Mouse (Mus musculus): ENCODE results near the gene Gm13696. TPM values are rescaled to one million over a fixed set of nuclear protein-coding genes. Genes with fewer than 3 reads are reported as not detected.

Gene Gm13696
- total and polyA plus RNA-seq, 3 experiments: 0.04 to 0.44 TPM; not detected in 1

GRCm38 (mm10) chr2:83940931-83941361 lies 32.0 kb upstream of the Gm13696 start, which contains the start of gene Zswim2:
Gene Zswim2 (minus strand): TSS chr2:83941228.
- peak; percentile 88 for DNase-seq (ENCODE audit: extremely low read depth)
- dilution Hi-C loops (cut with MboI; ENCODE audit: extremely low pct_ligation_motif_present, extremely low pct_unique_long_range_greater_than_20kb, low sequenced_read_pairs): no loop called here
- in situ Hi-C loops (cut with MboI; ENCODE audit: low pct_ligation_motif_present, low pct_unique_long_range_greater_than_20kb, low sequenced_read_pairs): loop anchor here (25.0 kb wide), 1 partner anchor 129 kb away; the partner anchor contains the start of gene Fam171b

GRCm38 (mm10) chr2:83941378-83941777 lies 31.5 kb upstream of the Gm13696 start:
- Histone ChIP-seq H3K9ac (ENCODE audit: insufficient read depth, low read depth) (0 out of 2 replicates have a peak overlapping the region, but pooled peaks have one; percentile 3), H3K4me2 (ENCODE audit: insufficient read depth, low read depth, poor library complexity, severe bottlenecking) (peak overlapping the region; percentile 77), H3K36me3 (replicated peaks in 1 of 2; ENCODE audit: control insufficient read depth in 1 of 2, insufficient read depth in 1 of 2, low read length in 1 of 2) (no peaks in the 10 kb centered on the region), H3K4me3 (replicated peaks in 1 of 3; ENCODE audit: low read depth in 2 of 3, low read length in 2 of 3, poor library complexity in 1 of 3) (peak overlapping the region; percentile 15 to 56 (median 23)), H3K79me2 (replicated peaks; ENCODE audit: control insufficient read depth, extremely low read depth, insufficient read depth, poor library complexity, severe bottlenecking) (no peaks in the 10 kb centered on the region), H3K27me3 (replicated peaks) (no peaks in the 10 kb centered on the region), H3K9me3 (replicated peaks; ENCODE audit: low read length) (no peaks in the 10 kb centered on the region), H3K27ac (ENCODE audit: insufficient read depth, low read depth) (no peak overlapping the region), H3K4me1 (ENCODE audit: control insufficient read depth in 1 of 2, insufficient read depth in 2 of 2) (peaks cover 2 to 20% of the 10 kb centered on the region in 2 experiments; a peak in 3 of 4 replicates)
- in situ Hi-C loops (cut with MboI; ENCODE audit: low pct_ligation_motif_present, low pct_unique_long_range_greater_than_20kb, low sequenced_read_pairs) (loop anchor here (25.0 kb wide), 1 partner anchor 129 kb away; the partner anchor contains the start of gene Fam171b), dilution Hi-C loops (cut with MboI; ENCODE audit: extremely low pct_ligation_motif_present, extremely low pct_unique_long_range_greater_than_20kb, low sequenced_read_pairs) (no loop called here)
- peak; percentile 31 for TF ChIP-seq RAD21 (IDR thresholded peaks at IDR 0.05; ENCODE audit: low read depth, low read length)
- no peak for TF ChIP-seq TBP (conservative IDR thresholded peaks at IDR 0.05; ENCODE audit: low read depth, low read length)
- TF ChIP-seq CTCF (conservative IDR thresholded peaks at IDR 0.05 in 1 of 2, IDR thresholded peaks at IDR 0.05 in 1 of 2; ENCODE audit: low read depth in 2 of 2, low read length in 2 of 2): peak in 1 of 2 experiments; percentile 47; a peak in 2 of 4 replicates
- peak; percentile 57; the same call in 1 of the 2 replicates for TF ChIP-seq ZNF384 (IDR thresholded peaks at IDR 0.05; ENCODE audit: low read depth, low read length)
- peak; percentile 26 for TF ChIP-seq SMC3 (IDR thresholded peaks at IDR 0.05; ENCODE audit: low read depth, low read length)
- no peak for DNase-seq (ENCODE audit: extremely low read depth)

More at GRCm38 (mm10) chr2:83940931-83941361, 32.0 kb upstream of the Gm13696 start, which contains the start of gene Zswim2:
- no peaks in the 10 kb centered on the region for H3K36me3 ChIP-seq (replicated peaks in 1 of 2; ENCODE audit: control insufficient read depth in 1 of 2, insufficient read depth in 1 of 2, low read length in 1 of 2)
- no peaks in the 10 kb centered on the region for H3K9me3 ChIP-seq (replicated peaks; ENCODE audit: low read length)
- peak within 1 kb of the TSS; percentile 77 for H3K4me2 ChIP-seq (ENCODE audit: insufficient read depth, low read depth, poor library complexity, severe bottlenecking)
- no peaks in the 10 kb centered on the region for H3K79me2 ChIP-seq (replicated peaks; ENCODE audit: control insufficient read depth, extremely low read depth, insufficient read depth, poor library complexity, severe bottlenecking)
- TF ChIP-seq USF2 (conservative IDR thresholded peaks at IDR 0.05; ENCODE audit: low read depth, low read length): no peak
- peak; percentile 84 for TF ChIP-seq CHD2 (IDR thresholded peaks at IDR 0.05; ENCODE audit: low read length)
- peak; percentile 38; the same call in 1 of the 2 replicates for TF ChIP-seq IRF4 (IDR thresholded peaks at IDR 0.05; ENCODE audit: low read depth, low read length)
- 0 out of 2 replicates have a peak, but pooled peaks have one; percentile 51 for TF ChIP-seq KAT2A (IDR thresholded peaks at IDR 0.05; ENCODE audit: insufficient replicate concordance, low read length)
- no peak for TF ChIP-seq ZNF384 (IDR thresholded peaks at IDR 0.05; ENCODE audit: low read depth, low read length)
- TF ChIP-seq ETS1 (conservative IDR thresholded peaks at IDR 0.05; ENCODE audit: low read depth, low read length): no peak
- TF ChIP-seq SIN3A (IDR thresholded peaks at IDR 0.05; ENCODE audit: low read length): peak; percentile 84
- TF ChIP-seq EP300 (IDR thresholded peaks at IDR 0.05; ENCODE audit: low read length): peak; percentile 39; the same call in 1 of the 2 replicates
- 0 out of 2 replicates have a peak, but pooled peaks have one; percentile 34 for TF ChIP-seq HCFC1 (IDR thresholded peaks at IDR 0.05; ENCODE audit: low read depth, low read length)
- no peak for TF ChIP-seq MAFK (IDR thresholded peaks at IDR 0.05; ENCODE audit: insufficient replicate concordance, low read length)
- no peak for TF ChIP-seq UBTF (IDR thresholded peaks at IDR 0.05; ENCODE audit: low read depth, low read length)
- TF ChIP-seq POLR2A (IDR thresholded peaks at IDR 0.05; ENCODE audit: low read depth, low read length): 0 out of 2 replicates have a peak, but pooled peaks have one; percentile 27
- peak; percentile 81; the same call in 1 of the 2 replicates for TF ChIP-seq MAZ (IDR thresholded peaks at IDR 0.05; ENCODE audit: low read depth, low read length)
- TF ChIP-seq MXI1 (IDR thresholded peaks at IDR 0.05; ENCODE audit: low read depth, low read length): peak; percentile 97
- peak within 1 kb of the TSS; percentile 18; the same call in 1 of the 2 replicates for H3K27ac ChIP-seq (ENCODE audit: insufficient read depth, low read depth)
- peaks cover 2 to 20% of the 10 kb centered on the region in 2 experiments; a peak in 3 of 4 replicates for H3K4me1 ChIP-seq (ENCODE audit: control insufficient read depth in 1 of 2, insufficient read depth in 2 of 2)
- 0 out of 2 replicates have a peak within 1 kb of the TSS, but pooled peaks have one; percentile 3 for H3K9ac ChIP-seq (ENCODE audit: insufficient read depth, low read depth)
- H3K4me3 ChIP-seq (replicated peaks in 1 of 3; ENCODE audit: low read depth in 2 of 3, low read length in 2 of 3, poor library complexity in 1 of 3): peak within 1 kb of the TSS; percentile 15 to 56 (median 23)
- no peaks in the 10 kb centered on the region for H3K27me3 ChIP-seq (replicated peaks)
